Mouse (Mus musculus) lung, adult 2 months (tissue): ENCODE data around the gene Gal3st2c.
"Not testable (repeated sequence)": the region's sequence is repeated elsewhere in the genome, so short reads cannot be mapped to it uniquely, and the experiment has no call there.

Source experiments
- CTCF ChIP-seq: fragments of 200-500 bp; IDR thresholded peaks from 2 replicates; pipeline ENCODE4 v1.5.1; 2011; ENCODE audit warnings: mild to moderate bottlenecking, low read length, control low read depth; ENCODE audit not compliant: insufficient read depth
- POLR2A ChIP-seq: fragments of 200-500 bp; IDR thresholded peaks from 2 replicates; pipeline ENCODE4 v1.6.1; 2011; ENCODE audit warnings: low read depth, mild to moderate bottlenecking, control low read depth, low read length, borderline replicate concordance; ENCODE audit errors: extremely low read depth

DNA sequence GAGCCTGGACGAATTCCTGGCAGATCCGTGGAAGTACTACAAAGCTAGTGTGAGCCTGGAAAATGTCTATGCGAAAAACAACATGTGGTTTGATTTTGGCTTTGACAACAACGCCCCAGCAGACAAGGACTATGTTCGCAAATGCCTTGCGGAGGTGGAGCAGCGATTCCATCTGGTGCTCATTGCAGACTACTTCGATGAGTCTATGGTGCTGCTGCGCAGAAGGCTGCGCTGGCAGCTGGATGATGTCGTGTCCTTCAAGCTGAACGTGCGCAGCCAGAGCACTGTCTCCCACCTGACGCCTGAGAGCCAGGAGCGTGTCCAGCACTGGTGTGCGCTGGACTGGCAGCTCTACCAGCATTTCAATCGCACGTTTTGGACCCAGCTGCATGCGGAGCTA lies 18.5 kb downstream of the Gal3st2c start:
- TF ChIP-seq CTCF, POLR2A: not testable (repeated sequence)
